Mouse (Mus musculus): ENCODE measurements at regions not wholly inside any gene's neighbourhood (a gene's known extent, or its start where the extent isn't known, plus 50 kb on each side); places are given as distances from the start of the nearest gene placed in this dataset.

- no peak for TF ChIP-seq EP300 (IDR thresholded peaks at IDR 0.05; ENCODE audit: low read length)
- no peak for TF ChIP-seq E2F4 (IDR thresholded peaks at IDR 0.05; ENCODE audit: insufficient replicate concordance, low read depth, low read length)
- no peak for TF ChIP-seq CHD2 (IDR thresholded peaks at IDR 0.05; ENCODE audit: low read length)
- TF ChIP-seq MXI1 (IDR thresholded peaks at IDR 0.05; ENCODE audit: low read depth, low read length) = no peak
- no peak for TF ChIP-seq ZC3H11A (IDR thresholded peaks at IDR 0.05; ENCODE audit: low read depth, low read length)
- TF ChIP-seq MAZ (IDR thresholded peaks at IDR 0.05; ENCODE audit: low read depth, low read length) = no peak
- TF ChIP-seq SIN3A (IDR thresholded peaks at IDR 0.05; ENCODE audit: low read length) = no peak
- no peak for TF ChIP-seq POLR2A (IDR thresholded peaks at IDR 0.05; ENCODE audit: low read depth, low read length)
- no peak for TF ChIP-seq JUN (IDR thresholded peaks at IDR 0.05; ENCODE audit: insufficient read depth, low read depth, low read length)
- TF ChIP-seq CHD1 (IDR thresholded peaks at IDR 0.05; ENCODE audit: low read depth, low read length) = no peak
- TF ChIP-seq KAT2A (IDR thresholded peaks at IDR 0.05; ENCODE audit: insufficient replicate concordance, low read length) = no peak
- TF ChIP-seq SMC3 (IDR thresholded peaks at IDR 0.05; ENCODE audit: low read depth, low read length) = no peak
- TF ChIP-seq ETS1 (conservative IDR thresholded peaks at IDR 0.05; ENCODE audit: low read depth, low read length) = no peak
- no peak for TF ChIP-seq NRF1 (IDR thresholded peaks at IDR 0.05; ENCODE audit: low read depth, low read length)
- TF ChIP-seq BHLHE40 (IDR thresholded peaks at IDR 0.05; ENCODE audit: low read depth, low read length) = no peak
- TF ChIP-seq TBP (conservative IDR thresholded peaks at IDR 0.05; ENCODE audit: low read depth, low read length) = no peak
- no peak for TF ChIP-seq MEF2A (IDR thresholded peaks at IDR 0.05; ENCODE audit: borderline replicate concordance, low read depth, low read length)
- TF ChIP-seq MYC (IDR thresholded peaks at IDR 0.05; ENCODE audit: low read depth, low read length) = no peak
- TF ChIP-seq CTCF (conservative IDR thresholded peaks at IDR 0.05 in 1 of 2, IDR thresholded peaks at IDR 0.05 in 1 of 2; ENCODE audit: low read depth in 2 of 2, low read length in 2 of 2) = peak in 1 of 2 experiments; percentile 34; a peak in 2 of 4 replicates
- peak; percentile 14 for TF ChIP-seq RAD21 (IDR thresholded peaks at IDR 0.05; ENCODE audit: low read depth, low read length)
- no peak for TF ChIP-seq MAFK (IDR thresholded peaks at IDR 0.05; ENCODE audit: insufficient replicate concordance, low read length)
- TF ChIP-seq ZNF384 (IDR thresholded peaks at IDR 0.05; ENCODE audit: low read depth, low read length) = peak; percentile 76
- Histone ChIP-seq H3K27me3 (replicated peaks) (no peaks in the 10 kb centered on the region), H3K27ac (ENCODE audit: insufficient read depth, low read depth) (no peak overlapping the region), H3K9me3 (replicated peaks; ENCODE audit: low read length) (no peaks in the 10 kb centered on the region), H3K4me2 (ENCODE audit: insufficient read depth, low read depth, poor library complexity, severe bottlenecking) (no peak overlapping the region), H3K4me3 (replicated peaks in 1 of 3; ENCODE audit: low read depth in 2 of 3, low read length in 2 of 3, poor library complexity in 1 of 3) (no peak overlapping the region), H3K36me3 (replicated peaks in 1 of 2; ENCODE audit: control insufficient read depth in 1 of 2, insufficient read depth in 1 of 2, low read length in 1 of 2) (no peaks in the 10 kb centered on the region), H3K9ac (ENCODE audit: insufficient read depth, low read depth) (no peak overlapping the region), H3K4me1 (ENCODE audit: control insufficient read depth in 1 of 2, insufficient read depth in 2 of 2) (no peaks in the 10 kb centered on the region), H3K79me2 (replicated peaks; ENCODE audit: control insufficient read depth, extremely low read depth, insufficient read depth, poor library complexity, severe bottlenecking) (no peaks in the 10 kb centered on the region)
- in situ Hi-C loops (cut with MboI; ENCODE audit: low pct_ligation_motif_present, low pct_unique_long_range_greater_than_20kb, low sequenced_read_pairs) (no loop called here), dilution Hi-C loops (cut with MboI; ENCODE audit: extremely low pct_ligation_motif_present, extremely low pct_unique_long_range_greater_than_20kb, low sequenced_read_pairs) (no loop called here)
- no peak for DNase-seq (ENCODE audit: extremely low read depth)
Measured at GRCm38 (mm10) chr4:34371281-34372032, 179.3 kb upstream of the Akirin2 start.

Data from CH12.LX (cell line).